Mouse (Mus musculus) stomach, postnatal 0 days (tissue): ENCODE data around the gene Usp38. TPM values are rescaled to one million over a fixed set of nuclear protein-coding genes. Genes with fewer than 3 reads are reported as not detected.

Experiments used
- ATAC-seq: fragments of 200-750 bp; cut with Nextera tagmentation; 2 replicates; pipeline ENCODE4 v1.8.0; 2017; ENCODE audit not compliant: low FRiP score, low TSS enrichment
- DNase-seq: peaks from one replicate; pipeline ENCODE4 v3.0.0-alpha.2; 2016; ENCODE audit warnings: low spot score
- H3K27ac ChIP-seq: fragments of 300-500 bp; sonication (generic); replicated peaks from 2 replicates; pipeline ENCODE4 v1.5.1; 2014; ENCODE audit warnings: mild to moderate bottlenecking, control low read depth
- H3K27me3 ChIP-seq: fragments of 300-500 bp; sonication (generic); 2 replicates; pipeline ENCODE4 v1.6.1; 2014; ENCODE audit warnings: low read length; ENCODE audit not compliant: control insufficient read depth, insufficient read depth
- H3K36me3 ChIP-seq: fragments of 300-500 bp; sonication (generic); 2 replicates; pipeline ENCODE4 v1.6.1; 2014; ENCODE audit warnings: low read length, mixed read lengths; ENCODE audit not compliant: control insufficient read depth, insufficient read depth
- H3K4me1 ChIP-seq: fragments of 300-500 bp; sonication (generic); replicated peaks from 2 replicates; pipeline ENCODE4 v1.6.1; 2014; ENCODE audit warnings: antibody characterized with exemption; ENCODE audit not compliant: control insufficient read depth, insufficient read depth
- H3K4me2 ChIP-seq: fragments of 300-500 bp; sonication (generic); replicated peaks from 2 replicates; pipeline ENCODE4 v1.6.1; 2014; ENCODE audit warnings: low read depth, mild to moderate bottlenecking, control low read depth, moderate library complexity
- H3K4me3 ChIP-seq: fragments of 300-500 bp; sonication (generic); 2 replicates; pipeline ENCODE4 v1.5.1; 2014; ENCODE audit warnings: low read depth, low read length, control low read depth
- H3K9ac ChIP-seq: fragments of 300-500 bp; sonication (generic); 2 replicates; pipeline ENCODE4 v1.6.1; 2014; ENCODE audit warnings: mild to moderate bottlenecking, low read length, control low read depth, mixed read lengths
- H3K9me3 ChIP-seq: fragments of 300-500 bp; sonication (generic); 2 replicates; pipeline ENCODE4 v1.6.1; 2016; ENCODE audit warnings: low read length; ENCODE audit not compliant: control insufficient read depth
- CTCF ChIP-seq: IDR thresholded peaks from 2 replicates; pipeline ENCODE4 v1.5.1; 2016; ENCODE audit warnings: antibody characterized with exemption, low read depth, mild to moderate bottlenecking, moderate library complexity
- EP300 ChIP-seq: optimal IDR thresholded peaks from 2 replicates; pipeline ENCODE3; 2016; ENCODE audit warnings: antibody characterized with exemption
- WGBS: fragments of 180-500 bp; shearing (Covaris S2); extraction: QIAGEN DNeasy Blood & Tissue Kit; methylation state at CpG from one replicate; pipeline ENCODE4 v1.1.7; 2014; 5-methylcytosine and 5-hydroxymethylcytosine counted together
- polyA plus RNA-seq: library from polyadenylated mRNA; unstranded; fragments of >200 nt; fragmentation: Nextera tagmentation; extraction: Ambion mirVana; gene quantifications from 2 replicates; pipeline ENCODE4 v1.2.1, GENCODE M21; 2015

The Usp38 gene
- polyA plus RNA-seq, 1 experiment from 2014 or later = 11.9 TPM

DNA sequence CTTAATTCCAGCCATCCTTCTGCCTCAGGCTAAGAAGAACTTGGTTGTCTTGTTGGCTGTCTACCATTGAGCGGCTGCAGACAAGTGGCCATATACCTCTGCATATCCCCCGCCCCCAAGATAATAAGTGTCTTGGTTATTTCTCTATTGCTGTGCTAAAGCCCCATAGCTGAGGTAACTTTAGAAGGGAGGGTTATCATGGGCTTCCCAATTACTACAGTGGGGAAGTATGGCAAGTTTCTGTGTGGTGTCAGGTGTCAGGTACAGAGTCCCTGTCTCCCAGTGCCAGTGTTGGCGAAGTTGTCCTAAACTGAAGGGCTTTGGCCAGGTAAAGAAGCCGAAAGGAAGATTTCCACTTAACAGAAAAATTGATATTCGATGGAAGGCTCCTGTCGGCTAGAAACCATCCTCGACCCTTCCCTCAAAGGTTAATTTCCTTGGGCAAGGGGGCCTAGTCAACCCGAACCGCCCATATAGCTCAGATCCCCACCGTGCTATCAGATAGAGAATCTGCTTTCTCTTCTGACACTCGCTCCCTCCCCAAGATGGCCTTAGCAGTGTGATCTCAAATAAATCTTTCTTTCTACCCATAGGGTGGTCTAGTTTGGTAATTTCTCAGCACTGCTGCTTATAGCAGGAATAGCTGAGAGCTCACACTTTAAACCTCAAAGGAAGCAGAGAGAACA, 44.6 kb downstream of the Usp38 start:
- Histone ChIP-seq H3K4me3 (no peak overlapping the region), H3K4me2 (no peak overlapping the region), H3K9ac (no peak overlapping the region), H3K27ac (no peak overlapping the region), H3K9me3 (no peaks in the 10 kb centered on the region), H3K27me3 (no peaks in the 10 kb centered on the region), H3K36me3 (no peaks in the 10 kb centered on the region), H3K4me1 (no peaks in the 10 kb centered on the region)
- ATAC-seq = no peak
- TF ChIP-seq CTCF (no peak), EP300 (no peak)
- WGBS = 88% methylated on average over 11 of the region's 11 CpGs
- DNase-seq = no peak

DNA sequence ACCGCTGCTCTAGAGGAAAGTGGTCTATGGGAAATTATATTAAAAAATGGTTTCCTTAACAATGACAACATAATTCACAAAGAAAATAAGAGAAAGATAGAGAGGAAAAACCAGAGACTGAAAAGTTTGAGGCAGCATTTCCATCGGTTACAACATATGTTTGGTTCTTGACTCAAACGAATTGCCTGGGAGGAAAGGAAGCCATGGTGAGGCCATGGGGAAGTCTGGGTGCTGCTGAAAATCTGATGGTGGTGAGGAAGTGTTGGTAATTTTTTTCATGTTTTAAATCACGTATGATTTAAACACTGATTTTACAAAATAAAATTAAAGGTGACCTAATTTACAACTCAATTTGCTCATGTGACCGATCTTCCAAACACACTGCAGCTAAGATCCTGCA, 45.3 kb downstream of the Usp38 start:
- 83% methylated on average over 5 of the region's 5 CpGs for WGBS
- ATAC-seq = no peak
- TF ChIP-seq CTCF = no peak
- TF ChIP-seq EP300 = no peak

DNA sequence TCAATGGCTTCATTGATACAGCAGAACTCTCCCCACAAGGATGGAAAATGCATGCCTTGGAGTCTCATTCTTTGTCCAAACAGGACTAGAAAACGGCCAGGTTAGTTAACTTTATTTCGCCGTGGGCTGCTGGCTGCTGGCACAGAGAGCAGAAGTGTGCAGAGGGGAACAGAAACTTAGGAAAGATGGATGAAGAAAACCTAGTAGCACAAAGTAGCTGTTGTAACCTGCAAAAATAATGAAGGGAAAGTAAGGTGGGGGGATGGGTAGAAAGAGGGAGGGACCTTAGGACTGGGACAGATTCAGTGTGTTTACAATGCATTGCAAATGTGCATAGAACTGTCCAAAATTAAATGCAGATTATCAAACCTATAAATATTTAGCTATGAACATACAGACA, 51.6 kb downstream of the Usp38 start:
- Histone ChIP-seq H3K4me1 (no peaks in the 10 kb centered on the region), H3K27ac (no peak overlapping the region), H3K27me3 (no peaks in the 10 kb centered on the region), H3K9ac (no peak overlapping the region), H3K4me3 (no peak overlapping the region), H3K9me3 (no peaks in the 10 kb centered on the region), H3K36me3 (no peaks in the 10 kb centered on the region), H3K4me2 (no peak overlapping the region)
- TF ChIP-seq EP300 = no peak
- no peak for TF ChIP-seq CTCF
- ATAC-seq (no peak), DNase-seq (no peak)
- WGBS = 88% methylated on average over 3 of the region's 3 CpGs

More for the DNA sequence above, 45.3 kb downstream of the Usp38 start:
- Histone ChIP-seq H3K27me3 (no peaks in the 10 kb centered on the region), H3K4me2 (no peak overlapping the region), H3K4me3 (no peak overlapping the region), H3K9me3 (no peaks in the 10 kb centered on the region), H3K36me3 (no peaks in the 10 kb centered on the region), H3K9ac (no peak overlapping the region), H3K27ac (no peak overlapping the region), H3K4me1 (no peaks in the 10 kb centered on the region)
- DNase-seq = no peak

DNA sequence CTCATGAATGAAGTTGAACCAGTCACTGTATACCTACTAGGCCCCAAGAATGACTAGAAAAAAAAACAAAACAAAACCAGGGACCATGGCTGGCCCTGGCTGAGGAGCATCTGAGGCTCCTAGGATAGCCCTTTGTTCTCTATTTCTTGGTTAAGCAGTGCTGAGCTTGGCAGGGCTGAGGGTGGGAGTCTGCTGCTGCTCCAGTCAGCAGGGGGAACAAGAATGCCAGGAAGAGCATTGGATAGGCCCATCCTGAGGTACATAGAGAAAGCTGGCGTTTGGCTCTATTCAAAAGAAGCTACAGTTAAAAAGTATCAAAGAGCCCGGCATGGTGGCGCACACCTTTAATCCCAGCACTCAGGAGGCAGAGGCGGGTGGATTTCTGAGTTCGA, 52.1 kb downstream of the Usp38 start:
- Histone ChIP-seq H3K4me2 (no peak overlapping the region), H3K36me3 (no peaks in the 10 kb centered on the region), H3K27ac (no peak overlapping the region), H3K9ac (no peak overlapping the region), H3K4me1 (no peaks in the 10 kb centered on the region), H3K9me3 (no peaks in the 10 kb centered on the region), H3K4me3 (no peak overlapping the region), H3K27me3 (no peaks in the 10 kb centered on the region)
- no peak for ATAC-seq
- WGBS = 98% methylated on average over 4 of the region's 5 CpGs
- TF ChIP-seq CTCF (no peak), EP300 (no peak)
- no peak for DNase-seq

DNA sequence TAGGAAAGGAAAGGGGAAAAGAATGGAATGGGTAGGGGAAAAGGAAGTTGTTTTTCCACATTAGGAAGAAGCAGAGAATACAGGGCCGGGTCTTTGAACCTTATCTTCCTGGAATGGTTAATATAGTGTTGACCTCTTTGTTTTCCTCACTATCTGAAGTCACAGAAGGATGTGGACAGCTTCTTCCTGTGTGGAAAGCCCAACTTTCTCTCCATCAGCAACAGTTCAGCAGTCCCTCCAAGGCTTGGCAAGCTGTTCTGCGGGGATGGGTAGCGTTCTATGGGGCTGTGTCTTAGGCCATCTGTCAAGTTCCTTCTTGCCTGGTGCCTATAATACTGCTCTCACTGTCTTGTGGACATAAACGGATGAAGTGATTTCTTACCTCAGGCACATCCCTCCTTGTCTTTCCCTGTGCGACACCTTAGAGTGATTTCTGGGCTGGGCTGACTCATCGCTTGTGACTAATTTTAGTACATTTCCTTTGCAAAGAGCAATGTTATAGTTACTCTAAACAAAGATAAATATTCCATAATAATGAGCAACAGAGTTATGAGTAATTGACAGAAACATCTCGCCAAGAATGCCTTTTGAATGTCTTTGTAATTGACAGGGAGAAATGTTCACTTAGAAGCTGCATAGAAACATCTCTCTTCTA, 52.7 kb downstream of the Usp38 start:
- Histone ChIP-seq H3K4me2 (no peak overlapping the region), H3K27ac (no peak overlapping the region), H3K9ac (no peak overlapping the region), H3K4me1 (no peaks in the 10 kb centered on the region), H3K36me3 (no peaks in the 10 kb centered on the region), H3K4me3 (no peak overlapping the region), H3K27me3 (no peaks in the 10 kb centered on the region), H3K9me3 (no peaks in the 10 kb centered on the region)
- DNase-seq = no peak
- TF ChIP-seq CTCF (no peak), EP300 (no peak)
- 41% methylated on average over 7 of the region's 7 CpGs for WGBS
- no peak for ATAC-seq

DNA sequence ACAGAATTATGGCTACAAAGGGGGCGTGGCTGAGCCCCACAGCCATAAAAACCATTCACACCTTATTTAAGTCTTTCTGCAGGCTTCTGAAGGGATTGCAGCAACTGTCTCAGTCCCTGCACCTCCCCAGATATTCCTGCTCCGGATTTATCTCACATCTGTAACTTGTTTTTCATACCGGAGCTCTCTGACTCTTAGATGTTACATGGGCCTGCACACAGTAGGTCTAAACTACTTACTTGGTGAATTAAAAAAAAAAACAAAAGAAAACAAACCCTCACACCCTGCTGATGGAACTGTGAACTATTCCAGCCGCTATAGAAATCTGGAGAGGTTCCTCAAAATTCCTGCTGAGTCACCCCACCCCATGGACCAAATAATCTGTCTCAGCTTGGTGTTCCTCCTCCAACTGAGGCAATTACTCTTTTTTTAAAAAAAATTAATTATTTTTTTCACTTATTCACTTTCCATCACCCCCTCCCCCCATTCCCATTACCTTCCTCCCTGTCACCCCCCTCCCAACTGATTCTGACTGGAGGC, 53.6 kb downstream of the Usp38 start:
- no peak overlapping the region for H3K9ac ChIP-seq
- ATAC-seq (no peak), DNase-seq (no peak)
- H3K4me3 ChIP-seq = no peak overlapping the region
- H3K27ac ChIP-seq = no peak overlapping the region
- no peaks in the 10 kb centered on the region for H3K9me3 ChIP-seq
- no peaks in the 10 kb centered on the region for H3K27me3 ChIP-seq
- no peaks in the 10 kb centered on the region for H3K36me3 ChIP-seq
- no peak for TF ChIP-seq EP300
- TF ChIP-seq CTCF = no peak
- no peak overlapping the region for H3K4me2 ChIP-seq
- WGBS = 80% methylated on average over 4 of the region's 4 CpGs
- H3K4me1 ChIP-seq = no peaks in the 10 kb centered on the region
